Mouse (Mus musculus): ENCODE measurements at regions not wholly inside any gene's neighbourhood (a gene's known extent, or its start where the extent isn't known, plus 50 kb on each side); places are given as distances from the start of the nearest gene placed in this dataset.
A peak's percentile ranks its signal among the peaks of the same experiment; 100 is the strongest.

DNA sequence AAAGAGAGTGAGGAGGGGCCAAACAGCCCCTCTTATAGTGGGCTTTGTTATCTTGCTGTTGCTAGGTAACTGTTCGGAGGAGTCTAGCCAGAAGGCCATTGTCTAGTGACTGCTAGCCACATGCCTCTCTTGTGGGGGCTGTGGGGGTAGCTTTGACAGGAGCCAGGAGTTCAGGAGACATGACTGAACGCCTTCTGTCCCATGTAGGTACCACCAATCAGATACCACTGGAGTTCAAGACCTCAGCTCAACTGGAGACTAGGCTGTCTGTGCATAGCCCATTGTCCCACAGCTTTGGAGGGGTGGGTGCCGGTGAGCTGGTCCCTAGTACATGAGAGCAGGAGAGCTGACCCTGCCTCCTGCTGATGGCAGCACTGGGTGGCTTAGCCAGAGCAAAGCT is 82.4 kb upstream of the Unc93a2 start:
- no peak for DNase-seq (ENCODE audit: low read depth)

DNA sequence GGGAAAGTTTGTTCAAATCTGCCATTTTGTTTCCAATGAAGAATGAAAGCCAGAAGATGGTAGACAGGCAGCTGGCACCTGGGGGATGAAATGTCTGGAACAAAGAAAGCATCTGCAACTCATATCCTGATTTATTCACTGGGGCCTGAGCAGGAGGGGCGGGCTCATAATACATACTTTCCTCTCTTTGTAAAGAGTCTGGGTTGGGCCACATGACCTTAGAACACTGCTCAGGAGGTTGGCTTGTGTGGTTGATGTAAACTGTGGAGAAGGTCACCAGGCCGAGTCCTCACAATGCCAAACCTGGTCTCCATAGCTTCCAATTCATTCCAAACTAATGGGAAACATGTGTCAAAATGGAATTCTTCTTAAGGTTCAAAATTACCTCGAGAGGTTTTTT is 79.6 kb upstream of the Unc93a2 start:
- DNase-seq (ENCODE audit: low read depth): no peak

DNA sequence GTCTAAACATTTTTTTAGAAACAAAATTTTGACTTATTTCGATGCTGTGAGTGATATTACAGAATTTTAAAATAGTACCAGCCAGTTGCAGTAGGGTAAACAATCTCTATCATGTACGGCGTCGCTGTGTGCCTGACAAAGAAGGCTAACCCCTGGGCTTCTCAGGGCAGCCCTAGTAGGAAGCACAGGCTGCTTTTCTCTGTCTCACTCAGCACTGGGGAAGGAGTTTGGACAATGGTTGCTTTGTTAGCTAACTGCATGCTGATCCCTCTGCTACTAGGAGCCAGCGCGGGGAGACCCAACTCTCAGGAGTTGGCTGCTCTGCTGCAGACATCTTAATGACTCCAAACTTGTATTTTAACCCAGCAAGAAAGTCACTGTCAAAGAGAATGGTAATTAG is 75.9 kb upstream of the Unc93a2 start:
- DNase-seq (ENCODE audit: low read depth): no peak

DNA sequence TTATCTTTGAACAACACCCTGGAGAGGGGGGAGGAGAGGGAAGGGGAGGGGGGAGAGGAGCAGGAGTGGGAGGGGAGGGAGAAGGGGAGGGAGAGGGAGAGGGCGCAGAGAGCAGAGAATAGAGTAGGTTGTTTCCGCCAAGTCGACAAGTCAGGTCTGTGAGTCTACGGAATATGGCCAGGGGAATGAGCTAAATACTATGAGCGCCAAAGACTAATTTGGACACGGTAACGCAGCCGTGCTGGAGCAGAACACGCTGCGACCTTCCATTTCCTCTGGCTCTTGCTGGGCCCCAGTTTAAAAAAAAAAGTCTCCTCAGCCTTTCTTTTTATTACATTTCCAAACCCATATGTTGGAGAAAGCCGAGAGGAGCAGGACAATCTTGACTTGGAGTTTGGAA is 71.7 kb upstream of the Unc93a2 start:
- no peak for DNase-seq (ENCODE audit: low read depth)

DNA sequence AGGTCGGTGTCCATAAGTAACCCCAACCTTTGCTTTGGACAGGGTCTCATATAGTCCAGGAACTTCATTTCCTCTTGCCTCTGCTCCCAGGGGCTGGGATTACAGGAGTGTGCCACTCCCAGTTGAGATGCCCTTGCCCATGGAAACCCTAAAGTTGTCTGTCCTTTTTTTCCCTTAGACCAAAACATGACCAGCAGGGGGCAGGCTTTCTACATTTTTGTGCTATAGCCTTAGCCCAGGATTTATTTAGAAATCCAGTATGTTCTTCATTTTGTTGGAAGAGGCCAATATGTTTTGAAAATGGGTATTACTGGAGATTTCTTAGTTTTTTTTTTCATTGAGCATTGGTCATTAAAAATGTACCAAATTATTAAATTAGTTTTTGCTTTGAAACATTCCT is 58.6 kb upstream of the Unc93a2 start:
- DNase-seq (ENCODE audit: low read depth): peak; percentile 38

DNA sequence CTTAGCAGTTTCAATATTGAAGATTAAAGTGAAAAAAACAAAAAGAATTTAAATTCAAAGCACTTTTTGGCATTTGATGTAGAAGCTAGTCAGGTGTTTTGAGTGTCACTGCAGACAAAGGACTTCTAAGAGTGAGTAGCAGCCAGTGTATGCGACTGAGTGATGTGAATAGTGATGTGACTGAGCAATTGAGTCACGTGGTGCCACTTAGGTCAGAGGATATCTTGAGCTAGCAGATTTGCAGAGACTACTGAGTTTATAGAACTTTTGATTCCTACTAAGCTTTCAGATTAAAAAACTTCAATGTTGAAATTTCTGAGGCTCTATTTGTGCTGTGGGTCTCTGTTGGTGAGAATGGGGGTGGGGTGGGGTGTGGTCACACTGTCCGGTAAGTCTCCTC is 49.8 kb upstream of the Unc93a2 start:
- DNase-seq (ENCODE audit: low read depth): no peak

All from naive thymus-derived CD4-positive, alpha-beta T cell, adult 2 months (primary cell).